Mouse (Mus musculus) neutrophil, adult 5-6 weeks (primary cell): ENCODE measurements around the gene Abhd18. TPM values are rescaled to one million over a fixed set of nuclear protein-coding genes. Genes with fewer than 3 reads are reported as not detected.

ENCODE experiments used
- ATAC-seq: fragments of 151-379, 151-347 bp; 2 replicates; pipeline ENCODE4 v1.8.0; 2017; ENCODE audit warnings: mild to moderate bottlenecking, moderate TSS enrichment; ENCODE audit not compliant: insufficient number of reproducible peaks, poor library complexity, low FRiP score, severe bottlenecking; ENCODE audit errors: extremely low read depth
- total RNA-seq: library from RNA; stranded (forward); fragments of 200-1000 nt; gene quantifications from 2 replicates; pipeline ENCODE4 v1.2.3, GENCODE M21; 2017

The Abhd18 gene
- total RNA-seq, 1 experiment from 2014 or later = 12.5 TPM

DNA sequence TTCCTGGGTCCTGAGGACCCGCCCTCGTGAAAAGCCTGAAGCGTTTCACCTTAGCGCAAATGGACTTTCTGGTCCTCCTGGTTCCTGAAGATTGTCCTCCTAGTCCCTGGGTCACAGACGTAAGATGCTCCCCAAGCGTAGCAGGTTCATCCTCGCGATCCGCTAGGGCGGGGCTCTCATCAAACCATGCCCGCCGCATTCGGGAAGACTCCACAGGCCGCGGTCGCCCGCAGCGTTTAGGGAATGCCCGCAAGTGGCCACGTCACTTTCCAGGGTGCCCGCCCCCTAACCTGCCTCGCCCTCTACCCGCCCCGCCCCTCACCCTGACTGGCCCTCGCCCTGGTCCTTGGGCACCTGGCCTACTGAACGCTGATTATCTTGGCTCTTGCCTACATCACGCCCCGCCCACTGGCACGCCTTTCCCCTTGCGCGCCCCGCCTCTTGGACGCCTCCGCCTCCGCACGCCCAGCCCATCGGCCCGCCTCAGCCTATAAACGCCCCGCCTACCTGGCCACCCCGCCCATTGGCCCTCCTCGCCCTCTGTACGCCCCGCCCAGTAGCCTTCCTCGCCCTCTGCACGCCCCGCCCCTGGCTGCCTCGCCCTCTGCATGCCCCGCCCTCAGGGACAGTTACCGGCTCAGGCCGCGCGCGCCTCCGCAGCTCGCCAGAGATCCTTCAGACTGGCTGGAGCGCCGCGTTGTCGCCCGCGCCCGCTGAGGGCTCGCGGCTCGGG is 102.6 kb downstream of the Abhd18 start, which contains the start of gene Larp1b:
Larp1b (plus strand) TSS at position 659 of the 733 bp plus-strand sequence.
- peak; percentile 95 for ATAC-seq

DNA sequence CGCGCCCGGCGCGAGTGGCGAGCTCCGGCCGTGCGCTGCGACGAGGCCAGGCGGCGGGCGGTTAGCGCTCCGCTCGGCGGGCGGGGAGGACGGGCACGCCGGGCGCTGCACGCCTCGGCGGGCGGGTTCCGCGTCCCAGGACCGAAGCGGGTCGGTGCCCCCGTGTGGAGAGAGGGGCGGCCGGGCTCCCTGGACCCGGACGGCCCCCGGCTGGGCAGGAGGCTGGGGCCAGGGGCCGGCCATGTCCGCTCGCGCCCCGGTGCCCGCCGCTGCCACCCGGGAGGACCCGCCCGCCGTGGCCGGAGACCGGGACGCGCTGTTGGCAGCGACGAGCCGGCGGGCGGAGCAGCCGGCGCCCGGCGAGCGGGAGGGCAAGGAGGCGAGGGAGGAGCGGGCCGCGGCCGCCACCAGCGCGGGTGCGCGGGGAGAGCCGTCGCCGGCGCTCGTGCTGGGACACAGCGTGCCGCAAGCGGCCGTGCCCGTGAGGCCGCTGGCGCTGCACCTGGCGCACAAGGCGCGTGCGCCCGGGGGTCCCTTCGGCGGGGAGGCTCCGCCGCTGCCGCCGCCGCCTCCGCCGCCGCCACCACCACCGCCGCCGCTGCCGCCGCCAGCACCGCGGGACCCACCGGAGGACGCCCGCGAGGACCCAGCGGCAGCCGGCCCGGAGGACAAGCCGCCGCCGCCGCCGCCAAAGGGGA is 103.3 kb downstream of the Abhd18 start:
- no peak for ATAC-seq

DNA sequence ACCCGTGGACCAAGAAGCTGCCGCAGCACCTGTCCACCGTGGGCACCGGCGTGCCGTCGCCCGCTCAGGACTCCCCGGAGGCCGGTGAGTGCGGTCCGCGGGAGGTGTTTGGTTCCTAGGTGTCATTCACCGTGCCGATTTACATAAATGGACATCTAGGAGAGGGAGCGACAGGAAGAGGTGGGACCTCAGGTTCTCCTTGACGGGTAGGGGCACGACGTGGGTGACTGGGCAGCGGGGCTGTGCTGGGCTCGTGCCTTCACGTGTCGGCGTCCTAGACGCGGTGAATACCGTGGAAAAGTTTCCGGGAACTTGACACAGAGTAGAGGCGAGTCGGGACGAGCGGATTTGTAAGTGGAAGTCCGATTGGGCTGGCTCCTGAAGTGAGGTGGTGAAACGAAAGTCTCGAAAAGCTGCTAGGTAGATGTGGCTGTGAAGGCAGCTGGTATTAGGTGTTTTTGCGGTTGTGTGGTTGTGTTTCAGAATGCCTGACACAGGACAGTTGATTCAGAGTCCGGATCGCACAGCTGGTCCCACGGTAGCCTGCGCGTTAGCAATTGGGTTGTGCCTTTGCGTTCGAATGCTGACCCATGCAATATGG is 103.9 kb downstream of the Abhd18 start:
- ATAC-seq = peak; percentile 23; the same call in 1 of the 2 replicates

- peak; percentile 17; the same call in 1 of the 2 replicates for ATAC-seq
These were observed 104.6 kb downstream of the Abhd18 start for GRCm38 (mm10) chr3:40951365-40951764.

GRCm38 (mm10) chr3:40952606-40953005 is 105.8 kb downstream of the Abhd18 start:
- no peak for ATAC-seq

GRCm38 (mm10) chr3:40954792-40955191 is 108.0 kb downstream of the Abhd18 start:
- ATAC-seq = no peak

DNA sequence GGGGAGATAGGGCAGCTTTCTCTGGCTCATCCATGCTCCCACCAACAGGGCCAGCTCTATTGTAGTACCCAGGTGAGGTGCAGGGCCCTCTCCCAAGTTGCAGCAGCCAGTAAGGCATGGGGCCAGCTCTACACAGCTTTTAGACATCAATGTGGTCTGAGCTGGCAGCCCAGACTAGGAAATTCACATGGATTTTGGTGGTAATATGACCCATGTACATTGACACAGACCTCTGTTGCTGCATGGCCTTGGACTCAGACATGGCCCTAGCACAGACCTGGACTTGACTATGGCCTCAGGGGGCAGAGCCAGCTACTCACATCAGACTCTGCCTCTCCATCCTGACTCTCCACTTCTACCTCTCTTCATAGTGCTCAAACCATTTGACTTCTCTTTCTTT is 112.1 kb downstream of the Abhd18 start:
- ATAC-seq = no peak

DNA sequence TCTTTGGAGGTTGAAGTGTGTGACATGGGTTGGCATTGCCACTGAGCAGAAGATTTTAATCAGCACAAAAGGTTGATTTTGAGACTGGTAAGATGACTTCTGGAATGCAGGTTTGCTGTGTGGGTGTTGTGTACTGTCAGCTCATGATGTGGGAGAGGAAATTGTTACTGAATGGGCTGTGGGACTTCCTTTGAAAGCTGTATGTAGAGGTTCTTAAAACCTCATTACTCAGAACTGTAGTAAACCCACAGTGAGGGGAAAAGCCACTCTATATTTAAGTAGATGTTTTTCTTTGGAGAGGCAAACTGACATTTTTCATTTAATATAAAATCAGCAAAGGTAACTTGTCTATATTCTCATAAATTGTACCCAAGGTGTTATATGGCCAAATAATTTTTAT is 134.0 kb downstream of the Abhd18 start:
- ATAC-seq = no peak

DNA sequence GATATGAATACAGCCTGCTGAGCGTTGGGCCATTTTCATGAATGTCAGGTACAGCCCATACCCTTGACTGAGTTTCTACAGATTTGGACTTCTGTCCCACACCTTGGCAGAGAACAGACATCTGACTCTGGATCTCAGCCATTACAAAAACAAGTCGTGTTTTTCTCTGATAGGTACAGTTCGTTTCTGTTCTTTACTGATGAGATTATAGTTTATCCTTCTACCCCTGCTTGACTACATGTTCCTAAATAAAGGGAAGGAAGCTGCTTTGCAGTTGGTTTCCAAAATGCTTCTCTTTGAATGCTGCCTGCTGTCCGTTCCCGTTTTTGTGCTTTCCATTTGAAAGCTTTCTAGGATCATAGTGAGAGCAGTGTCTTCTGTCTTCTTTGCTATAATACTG is 140.8 kb downstream of the Abhd18 start:
- ATAC-seq = no peak

Other genes starting within 250 kb of the Abhd18 start
- gene Slc25a31, start 138.1 kb upstream of the Abhd18 start, total RNA-seq = 0.25 TPM in 1 of 2 replicates, not detected in the other
- 21.3 and 23.0 TPM in 2 replicates for gene Hspa4l, start 102.5 kb upstream of the Abhd18 start, total RNA-seq
- gene Plk4, start 47.0 kb upstream of the Abhd18 start, total RNA-seq = 13.9 and 16.4 TPM in 2 replicates
- gene Mfsd8, start 84 bp upstream of the Abhd18 start, total RNA-seq = 7.9 and 9.1 TPM in 2 replicates
- 0.12 TPM in 1 of 2 replicates, not detected in the other for gene 1700034I23Rik, start 55.6 kb downstream of the Abhd18 start, total RNA-seq
- gene Larp1b, start 102.9 kb downstream of the Abhd18 start, total RNA-seq = 26.5 and 35.8 TPM in 2 replicates
- 11.8 and 13.8 TPM in 2 replicates for gene Pgrmc2, start 236.1 kb downstream of the Abhd18 start, total RNA-seq